Mouse (Mus musculus): ENCODE data around the gene 4932438H23Rik. TPM values are rescaled to one million over a fixed set of nuclear protein-coding genes. Genes with fewer than 3 reads are reported as not detected.

Gene 4932438H23Rik
- polyA plus RNA-seq (2015; fragmentation: Nextera tagmentation; extraction: Ambion mirVana): 0.47 TPM in 1 of 2 replicates, not detected in the other

- H3K4me1 ChIP-seq (replicated peaks): peaks cover 13% of the 10 kb centered on the region
- H3K4me3 ChIP-seq: no peak within 1 kb of the TSS
- peaks cover 25% of the 10 kb centered on the region for H3K27me3 ChIP-seq
- H3K9me3 ChIP-seq: no peaks in the 10 kb centered on the region
- H3K9ac ChIP-seq: no peak within 1 kb of the TSS
- H3K27ac ChIP-seq (replicated peaks): no peak within 1 kb of the TSS
- H3K4me2 ChIP-seq: no peak within 1 kb of the TSS
- no peaks in the 10 kb centered on the region for H3K36me3 ChIP-seq
- WGBS: 92% methylated on average over 8 of the region's 8 CpGs
- no peak for ATAC-seq (ENCODE audit: low read depth)
These were observed at the start of gene 4932438H23Rik for GRCm38 (mm10) chr16:91095022-91095421. Gene 4932438H23Rik (minus strand): TSS chr16:91095122.

- Histone ChIP-seq H3K36me3 (no peaks in the 10 kb centered on the region), H3K27me3 (peaks cover 96% of the 10 kb centered on the region), H3K9ac (no peak overlapping the region), H3K27ac (replicated peaks) (no peak overlapping the region), H3K4me2 (no peak overlapping the region), H3K9me3 (peaks cover 18% of the 10 kb centered on the region; the same call in 1 of the 2 replicates), H3K4me1 (replicated peaks) (peaks cover 18% of the 10 kb centered on the region), H3K4me3 (no peak overlapping the region)
- 29% methylated on average over 20 of the region's 20 CpGs for WGBS
- ATAC-seq (ENCODE audit: low read depth): peak; percentile 22; the same call in 1 of the 2 replicates
These were observed 46.2 kb upstream of the 4932438H23Rik start for GRCm38 (mm10) chr16:91140991-91141630.

GRCm38 (mm10) chr16:91140457-91140856 lies 45.5 kb upstream of the 4932438H23Rik start:
- WGBS: 5% methylated on average over 10 of the region's 10 CpGs
- ATAC-seq (ENCODE audit: low read depth): peak; percentile 90
- Histone ChIP-seq H3K27ac (replicated peaks) (no peak overlapping the region), H3K36me3 (no peaks in the 10 kb centered on the region), H3K9me3 (peaks cover 18% of the 10 kb centered on the region; the same call in 1 of the 2 replicates), H3K4me3 (no peak overlapping the region), H3K9ac (no peak overlapping the region), H3K4me2 (no peak overlapping the region), H3K4me1 (replicated peaks) (peaks cover 18% of the 10 kb centered on the region), H3K27me3 (peaks cover 97% of the 10 kb centered on the region)

- WGBS: 5% methylated on average over 13 of the region's 13 CpGs
- Histone ChIP-seq H3K4me2 (0 out of 2 replicates have a peak overlapping the region, but pooled peaks have one; percentile 1), H3K4me1 (replicated peaks) (peaks cover 18% of the 10 kb centered on the region), H3K27ac (replicated peaks) (no peak overlapping the region), H3K36me3 (no peaks in the 10 kb centered on the region), H3K9ac (no peak overlapping the region), H3K4me3 (no peak overlapping the region), H3K9me3 (peaks cover 15% of the 10 kb centered on the region; the same call in 1 of the 2 replicates), H3K27me3 (peaks cover 98% of the 10 kb centered on the region)
- ATAC-seq (ENCODE audit: low read depth): peak; percentile 52
These were observed 45.1 kb upstream of the 4932438H23Rik start for GRCm38 (mm10) chr16:91140056-91140455.

- Histone ChIP-seq H3K9me3 (peaks cover 14% of the 10 kb centered on the region; the same call in 1 of the 2 replicates), H3K9ac (no peak overlapping the region), H3K36me3 (no peaks in the 10 kb centered on the region), H3K27me3 (peaks cover 98% of the 10 kb centered on the region), H3K27ac (replicated peaks) (no peak overlapping the region), H3K4me1 (replicated peaks) (peaks cover 18% of the 10 kb centered on the region), H3K4me2 (no peak overlapping the region), H3K4me3 (no peak overlapping the region)
- WGBS: 24% methylated on average over 10 of the region's 10 CpGs
- ATAC-seq (ENCODE audit: low read depth): 0 out of 2 replicates have a peak, but pooled peaks have one; percentile 57
These were observed 44.6 kb upstream of the 4932438H23Rik start for GRCm38 (mm10) chr16:91139481-91139880.

- ATAC-seq (ENCODE audit: low read depth): no peak
- Histone ChIP-seq H3K4me2 (no peak overlapping the region), H3K27ac (replicated peaks) (no peak overlapping the region), H3K9me3 (peaks cover 9% of the 10 kb centered on the region; the same call in 1 of the 2 replicates), H3K9ac (no peak overlapping the region), H3K4me3 (no peak overlapping the region), H3K27me3 (peaks cover 95% of the 10 kb centered on the region), H3K4me1 (replicated peaks) (peaks cover 18% of the 10 kb centered on the region), H3K36me3 (no peaks in the 10 kb centered on the region)
- 97% methylated on average over 3 of the region's 3 CpGs for WGBS
These were observed 43.8 kb upstream of the 4932438H23Rik start for GRCm38 (mm10) chr16:91138736-91139135.

- 93% methylated on average over 7 of the region's 7 CpGs for WGBS
- no peak for ATAC-seq (ENCODE audit: low read depth)
- peaks cover 95% of the 10 kb centered on the region for H3K27me3 ChIP-seq
These were observed 43.2 kb upstream of the 4932438H23Rik start for GRCm38 (mm10) chr16:91138151-91138550.

GRCm38 (mm10) chr16:91136607-91137006 lies 41.7 kb upstream of the 4932438H23Rik start:
- Histone ChIP-seq H3K27me3 (peaks cover 95% of the 10 kb centered on the region), H3K4me1 (replicated peaks) (peaks cover 18% of the 10 kb centered on the region), H3K9ac (no peak overlapping the region), H3K36me3 (no peaks in the 10 kb centered on the region), H3K27ac (replicated peaks) (no peak overlapping the region), H3K4me3 (no peak overlapping the region), H3K4me2 (no peak overlapping the region), H3K9me3 (peaks cover 7% of the 10 kb centered on the region; the same call in 1 of the 2 replicates)
- ATAC-seq (ENCODE audit: low read depth): no peak
- WGBS: 77% methylated on average over 3 of the region's 3 CpGs

More at GRCm38 (mm10) chr16:91138151-91138550, 43.2 kb upstream of the 4932438H23Rik start:
- Histone ChIP-seq H3K27ac (replicated peaks) (no peak overlapping the region), H3K4me1 (replicated peaks) (peaks cover 18% of the 10 kb centered on the region), H3K4me3 (no peak overlapping the region), H3K9ac (no peak overlapping the region), H3K9me3 (peaks cover 7% of the 10 kb centered on the region; the same call in 1 of the 2 replicates), H3K4me2 (no peak overlapping the region), H3K36me3 (no peaks in the 10 kb centered on the region)

GRCm38 (mm10) chr16:91129916-91130315 lies 35.0 kb upstream of the 4932438H23Rik start:
- no peaks in the 10 kb centered on the region for H3K36me3 ChIP-seq
- no peaks in the 10 kb centered on the region for H3K4me1 ChIP-seq (replicated peaks)
- H3K4me3 ChIP-seq: no peak overlapping the region
- no peak overlapping the region for H3K27ac ChIP-seq (replicated peaks)
- H3K4me2 ChIP-seq: no peak overlapping the region
- peaks cover 85% of the 10 kb centered on the region for H3K27me3 ChIP-seq
- no peak overlapping the region for H3K9ac ChIP-seq
- WGBS: 90% methylated on average over 15 of the region's 15 CpGs
- no peak for ATAC-seq (ENCODE audit: low read depth)
- H3K9me3 ChIP-seq: no peaks in the 10 kb centered on the region

GRCm38 (mm10) chr16:91128431-91128830 lies 33.5 kb upstream of the 4932438H23Rik start:
- H3K27me3 ChIP-seq: peaks cover 81% of the 10 kb centered on the region
- ATAC-seq (ENCODE audit: low read depth): no peak
- 83% methylated on average over 4 of the region's 4 CpGs for WGBS

GRCm38 (mm10) chr16:91126734-91127524 lies 32.0 kb upstream of the 4932438H23Rik start:
- H3K27ac ChIP-seq (replicated peaks): no peak overlapping the region
- no peaks in the 10 kb centered on the region for H3K4me1 ChIP-seq (replicated peaks)
- H3K36me3 ChIP-seq: no peaks in the 10 kb centered on the region
- no peak for ATAC-seq (ENCODE audit: low read depth)
- H3K9me3 ChIP-seq: no peaks in the 10 kb centered on the region
- H3K27me3 ChIP-seq: peaks cover 75% of the 10 kb centered on the region
- no peak overlapping the region for H3K9ac ChIP-seq
- WGBS: 81% methylated on average over 8 of the region's 8 CpGs
- H3K4me3 ChIP-seq: no peak overlapping the region
- H3K4me2 ChIP-seq: no peak overlapping the region

More at GRCm38 (mm10) chr16:91128431-91128830, 33.5 kb upstream of the 4932438H23Rik start:
- H3K4me2 ChIP-seq: no peak overlapping the region
- H3K4me3 ChIP-seq: no peak overlapping the region
- H3K4me1 ChIP-seq (replicated peaks): no peaks in the 10 kb centered on the region
- no peaks in the 10 kb centered on the region for H3K36me3 ChIP-seq
- no peaks in the 10 kb centered on the region for H3K9me3 ChIP-seq
- no peak overlapping the region for H3K27ac ChIP-seq (replicated peaks)
- no peak overlapping the region for H3K9ac ChIP-seq

GRCm38 (mm10) chr16:91124256-91124655 lies 29.3 kb upstream of the 4932438H23Rik start:
- ATAC-seq (ENCODE audit: low read depth): no peak
- no peaks in the 10 kb centered on the region for H3K36me3 ChIP-seq
- no peaks in the 10 kb centered on the region for H3K4me1 ChIP-seq (replicated peaks)
- WGBS: 72% methylated on average over 3 of the region's 3 CpGs
- H3K27me3 ChIP-seq: peaks cover 65% of the 10 kb centered on the region
- H3K9me3 ChIP-seq: no peaks in the 10 kb centered on the region
- no peak overlapping the region for H3K27ac ChIP-seq (replicated peaks)
- no peak overlapping the region for H3K9ac ChIP-seq
- no peak overlapping the region for H3K4me3 ChIP-seq
- no peak overlapping the region for H3K4me2 ChIP-seq

All from neural tube, embryonic 13.5 days (tissue).